Mouse (Mus musculus): Measurements from ENCODE around the gene Gja3. TPM values are rescaled to one million over a fixed set of nuclear protein-coding genes. Genes with fewer than 3 reads are reported as not detected.
A peak's percentile ranks its signal among the peaks of the same experiment; 100 is the strongest.
"Not testable (repeated sequence)": the region's sequence is repeated elsewhere in the genome, so short reads cannot be mapped to it uniquely, and the experiment has no call there.

Gja3 gene
- 10 to 100 TPM; 14.4 to 18.5 (median 15.6) TPM for total RNA-seq (2022)

DNA sequence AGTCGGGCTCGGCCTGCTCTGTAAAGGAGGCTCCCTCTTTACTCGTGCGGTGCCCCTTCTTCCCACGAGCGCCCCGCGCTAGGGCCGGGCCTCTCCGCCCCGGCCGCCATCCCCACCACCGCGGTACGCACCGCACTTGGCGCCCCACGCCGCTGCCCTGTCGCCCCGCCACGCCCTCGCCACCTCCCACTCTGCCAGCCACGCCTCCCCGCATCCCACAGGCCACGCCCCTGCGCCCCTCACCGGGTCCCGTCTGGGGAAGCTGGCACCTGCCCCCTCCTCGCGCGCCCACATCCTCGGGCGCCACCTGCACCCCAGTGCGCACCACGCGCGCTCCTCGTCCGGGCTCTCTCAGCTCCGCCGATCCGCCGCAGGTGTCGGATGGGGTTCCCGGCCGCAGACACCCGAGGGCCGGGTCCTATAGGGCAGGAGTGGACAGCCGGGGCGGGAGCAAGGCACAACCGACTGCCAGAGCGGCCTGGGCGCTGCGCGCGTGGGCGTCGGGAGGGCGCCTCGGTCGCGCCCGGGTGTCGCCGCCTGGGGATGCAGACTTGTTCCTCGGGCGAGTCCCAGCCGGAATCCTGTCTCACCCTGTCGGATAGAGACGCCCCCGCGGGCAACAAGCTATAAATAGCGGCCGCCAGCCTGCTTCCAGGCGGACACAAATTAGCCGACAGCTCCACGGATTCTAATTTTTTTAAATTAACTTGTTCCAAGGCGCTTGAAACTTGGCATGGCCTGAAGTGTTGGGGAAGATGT, at the start of gene Gja3:
Gene Gja3, minus strand, starts transcription at position 538 of the 759 bp plus-strand sequence.
- DNase-seq (ENCODE audit: low spot score): no peak

- DNase-seq (ENCODE audit: low spot score): no peak
Measured at GRCm38 (mm10) chr14:57107091-57107490, 49.2 kb upstream of the Gja3 start.

GRCm38 (mm10) chr14:57105721-57106120, 47.8 kb upstream of the Gja3 start:
- no peak for DNase-seq (ENCODE audit: low spot score)

DNA sequence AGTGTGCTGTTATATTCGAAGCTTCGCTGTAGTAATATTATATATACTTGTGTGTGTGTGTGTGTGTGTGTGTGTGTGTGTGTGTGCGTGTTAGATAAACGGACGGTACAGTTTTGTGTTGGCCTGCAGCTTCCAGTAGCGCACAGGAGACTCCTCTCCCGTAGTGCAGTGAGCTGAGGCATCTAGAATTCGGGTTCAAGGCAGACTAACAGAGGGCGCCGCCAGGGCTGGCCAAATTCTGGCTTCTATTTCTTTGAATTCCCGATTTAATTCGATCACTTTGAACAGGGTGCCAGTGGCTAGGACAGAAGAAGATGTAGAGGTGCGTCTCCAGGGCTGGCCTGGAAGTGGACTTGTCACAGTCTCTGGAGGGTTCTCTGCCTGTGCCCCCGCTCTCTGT, 47.2 kb upstream of the Gja3 start:
- no peak for DNase-seq (ENCODE audit: low spot score)

DNA sequence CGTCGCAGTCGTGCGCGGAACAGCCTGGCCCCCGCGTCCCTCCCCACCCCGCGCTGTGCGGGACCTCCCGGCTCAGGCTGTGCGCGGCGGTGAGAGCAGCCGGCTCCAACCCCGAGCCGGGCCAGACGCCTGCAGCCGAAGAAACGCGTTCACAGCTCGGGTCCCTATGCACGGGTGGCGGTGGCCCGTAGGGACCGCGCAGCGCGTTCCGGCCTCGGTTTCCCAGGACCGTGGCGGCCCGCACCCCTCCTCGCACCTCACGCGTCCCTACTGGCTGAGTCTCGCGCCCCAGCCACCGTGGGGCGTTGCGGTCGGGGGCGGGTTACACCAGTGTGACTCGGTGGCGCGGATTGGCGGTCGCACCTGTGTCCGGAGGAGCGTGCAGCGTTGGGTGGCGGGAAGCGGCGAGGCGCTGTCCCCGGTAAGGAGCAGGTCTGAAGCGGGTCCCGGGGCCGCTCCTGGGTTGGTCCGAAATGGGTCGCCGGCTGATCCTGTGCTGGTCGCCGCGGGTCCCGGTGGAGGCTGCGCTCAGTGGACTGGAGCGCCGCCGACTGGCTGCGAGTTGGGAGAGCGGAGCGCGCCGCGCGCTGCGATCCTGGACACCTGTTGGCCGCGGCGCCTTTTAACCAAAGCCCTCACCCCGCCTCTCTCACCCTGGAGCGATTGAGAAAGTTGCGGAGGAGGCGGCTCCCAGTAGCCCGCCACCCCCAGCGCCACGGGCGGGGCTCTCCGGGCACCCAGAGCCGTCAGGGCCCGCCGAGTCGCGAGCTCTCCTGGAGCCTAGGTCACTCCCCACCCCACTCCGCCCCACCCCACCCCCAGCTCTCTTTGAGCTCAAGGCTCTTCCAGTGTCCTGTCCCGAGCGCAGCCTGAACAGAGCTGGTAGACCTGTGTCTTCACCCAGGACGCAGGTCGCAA, 46.5 kb upstream of the Gja3 start, which contains the start of gene Gjb2:
Gene Gjb2, minus strand, starts transcription at position 597 of the 918 bp plus-strand sequence.
- no peak for DNase-seq (ENCODE audit: low spot score)

- no peak for DNase-seq (ENCODE audit: low spot score)
Measured at GRCm38 (mm10) chr14:57103711-57104105, 45.8 kb upstream of the Gja3 start.

- DNase-seq (ENCODE audit: low spot score): no peak
Measured at GRCm38 (mm10) chr14:57103121-57103520, 45.2 kb upstream of the Gja3 start.

DNA sequence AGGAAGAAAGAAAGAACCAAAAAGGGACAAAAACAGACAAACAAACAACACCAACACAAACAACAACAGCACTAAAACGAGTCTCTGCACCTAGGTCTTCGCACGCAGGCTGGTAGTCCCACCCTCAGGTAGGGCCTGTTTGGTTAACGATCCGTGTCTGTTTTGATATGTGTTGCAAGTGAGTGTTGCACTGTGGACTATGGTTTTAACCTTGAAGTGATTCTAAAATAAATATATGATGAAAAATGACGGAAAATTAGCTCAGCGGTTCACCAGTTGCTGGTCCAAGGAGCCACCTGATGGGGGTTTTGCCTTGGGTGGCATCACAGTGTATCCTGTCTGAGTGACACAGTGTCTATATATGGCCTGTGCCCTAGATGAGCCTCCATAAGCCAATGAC, 43.7 kb upstream of the Gja3 start:
- no peak for DNase-seq (ENCODE audit: low spot score)

DNA sequence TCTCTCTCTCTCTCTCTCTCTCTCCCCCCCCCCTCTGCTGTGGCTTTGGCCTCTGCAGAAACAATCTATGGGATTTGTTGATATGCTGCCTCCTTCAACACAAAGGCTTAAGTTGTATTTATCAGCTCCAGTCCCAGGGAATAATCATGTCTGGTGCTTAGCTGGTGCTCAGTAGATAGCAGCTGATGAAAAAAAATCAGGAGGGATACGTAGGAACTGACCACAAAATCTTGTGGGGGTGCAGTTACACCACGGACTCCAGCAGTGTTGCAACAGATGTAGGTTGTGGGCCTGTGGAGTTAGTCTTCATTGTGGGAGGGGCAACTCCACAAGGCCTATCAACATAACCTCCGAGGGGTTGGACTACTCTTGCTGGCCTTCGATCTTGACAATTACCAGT, 38.0 kb upstream of the Gja3 start:
- no peak for DNase-seq (ENCODE audit: low spot score)

- no peak for DNase-seq (ENCODE audit: low spot score)
Measured at GRCm38 (mm10) chr14:57093029-57093428, 35.1 kb upstream of the Gja3 start.

DNA sequence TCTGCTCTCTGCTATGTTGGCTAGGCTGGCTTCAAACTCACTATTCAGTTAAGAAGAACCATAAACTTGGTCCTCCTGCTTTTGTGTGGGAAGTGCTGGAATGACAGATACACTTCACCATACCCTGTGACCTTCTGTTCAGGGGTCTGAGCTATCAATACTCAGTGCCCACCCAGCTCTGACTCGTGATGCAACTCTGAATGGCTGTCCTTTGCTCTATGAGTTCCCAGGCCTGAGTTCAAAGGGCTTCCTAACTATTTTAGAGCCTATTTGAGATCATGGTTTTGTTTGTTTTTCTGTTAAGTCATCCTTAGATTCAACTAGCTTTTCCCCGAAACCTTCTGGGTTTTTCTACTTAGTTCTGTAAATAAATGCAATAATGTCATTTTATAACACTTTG, 32.1 kb upstream of the Gja3 start:
- DNase-seq (ENCODE audit: low spot score): no peak

DNA sequence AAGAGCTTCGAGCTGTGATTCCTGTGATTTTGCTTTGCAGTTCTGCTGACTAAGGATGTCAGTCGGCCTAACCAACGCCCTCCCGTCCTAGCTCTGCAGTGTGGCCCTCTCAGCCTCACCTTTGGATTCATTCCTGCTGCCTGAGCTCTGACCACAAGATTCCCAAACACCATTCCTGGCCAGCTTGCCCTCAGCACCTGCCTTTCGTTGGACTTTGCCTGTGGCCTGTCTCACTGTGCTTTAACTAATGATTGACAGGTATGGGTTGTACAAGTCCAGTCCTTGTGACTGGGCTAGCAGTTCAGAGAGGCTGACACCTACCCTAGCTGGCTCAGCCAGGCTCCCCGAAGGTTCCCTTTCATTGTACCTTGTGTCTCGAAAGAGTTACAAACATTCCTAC, 31.2 kb upstream of the Gja3 start:
- DNase-seq (ENCODE audit: low spot score): no peak

DNA sequence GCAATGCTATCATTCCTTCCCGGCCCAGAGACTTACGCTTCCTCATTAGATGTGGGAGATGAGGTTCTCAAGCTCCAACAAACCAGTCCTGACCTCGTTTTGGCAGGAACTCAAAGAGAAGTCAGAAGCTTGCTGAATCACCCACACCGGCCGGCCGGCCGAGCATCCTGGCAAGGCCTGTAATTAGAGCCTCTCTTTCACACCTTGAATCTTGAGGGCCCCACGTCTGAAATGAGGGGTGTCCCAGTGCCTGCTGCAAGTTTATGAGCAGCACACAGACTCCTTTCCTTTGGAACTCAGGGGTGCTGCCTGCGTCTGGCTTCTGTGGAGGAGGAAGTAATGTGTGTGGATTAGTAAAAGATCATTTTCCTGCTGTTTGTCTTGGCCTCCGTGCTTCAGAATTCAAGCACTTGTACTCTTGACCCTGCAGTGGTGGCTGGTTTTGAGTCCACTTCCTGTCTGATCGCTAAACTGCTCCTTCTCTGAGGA, 26.3 kb upstream of the Gja3 start:
- DNase-seq (ENCODE audit: low spot score): no peak

DNA sequence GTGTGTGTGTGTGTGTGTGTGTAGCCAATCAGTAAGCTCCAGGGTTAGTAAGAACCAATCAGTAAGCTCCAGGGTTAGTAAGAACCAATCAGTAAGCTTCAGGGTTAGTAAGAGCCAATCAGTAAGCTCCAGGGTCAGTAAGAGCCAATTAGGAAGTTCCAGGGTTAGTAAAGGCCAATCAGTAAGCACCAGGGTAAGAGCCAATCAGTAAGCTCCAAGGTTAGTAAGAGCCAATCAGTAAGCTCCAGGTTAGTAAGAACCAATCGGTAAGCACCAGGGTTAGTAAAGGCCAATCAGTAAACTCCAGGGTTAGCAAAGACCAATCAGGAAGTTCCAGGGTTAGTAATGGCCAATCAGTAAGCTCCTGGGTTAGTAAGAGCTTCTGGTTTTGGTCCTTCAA, 25.0 kb upstream of the Gja3 start:
- no peak for DNase-seq (ENCODE audit: low spot score)

GRCm38 (mm10) chr14:57075537-57075936, 17.6 kb upstream of the Gja3 start:
- DNase-seq (ENCODE audit: low spot score): no peak

DNA sequence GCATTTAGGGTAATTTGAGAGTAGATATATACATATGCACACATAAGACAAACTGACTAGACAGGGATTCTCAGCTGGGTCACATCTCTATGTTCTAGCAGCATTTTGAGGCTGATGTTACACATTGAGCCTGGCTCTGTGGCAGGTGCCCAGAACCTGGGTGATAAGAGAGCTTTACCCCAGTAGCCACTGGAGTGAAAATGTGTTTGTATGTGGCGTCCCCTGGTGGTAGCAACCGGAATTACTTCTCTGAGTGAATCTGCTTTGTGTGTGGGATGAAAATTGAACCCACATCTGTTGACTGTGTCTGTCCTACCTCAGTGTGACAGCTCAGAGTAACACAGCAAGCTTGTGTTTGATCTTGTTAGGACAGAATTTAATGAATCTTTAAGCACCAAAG, 12.0 kb upstream of the Gja3 start:
- not testable (repeated sequence) for DNase-seq (ENCODE audit: low spot score)

- DNase-seq (ENCODE audit: low spot score): no peak
Measured at GRCm38 (mm10) chr14:57066053-57066452, 8.2 kb upstream of the Gja3 start.

GRCm38 (mm10) chr14:57060052-57060451, 2.2 kb upstream of the Gja3 start:
- peak; percentile 40 for DNase-seq (ENCODE audit: low spot score)

DNA sequence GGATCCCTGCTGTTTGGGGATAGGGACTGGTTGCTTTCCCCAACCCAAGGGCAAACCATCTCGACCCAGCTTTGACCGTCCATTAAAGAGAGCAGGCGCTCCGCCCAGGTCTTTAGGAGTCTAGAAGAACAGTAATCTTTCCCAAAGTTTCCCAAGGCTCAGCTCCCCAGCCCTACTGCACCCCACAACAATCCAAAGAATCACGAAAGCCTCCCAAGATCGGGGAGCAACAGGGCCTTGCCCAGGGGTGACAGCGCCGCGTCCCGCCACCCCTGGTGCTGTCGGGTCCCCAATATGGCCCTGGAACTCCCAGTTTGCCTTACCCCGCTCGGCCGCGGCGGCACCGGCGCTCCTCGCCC, 717 bp downstream of the Gja3 start:
- DNase-seq (ENCODE audit: low spot score): no peak

GRCm38 (mm10) chr14:57052713-57053112, 5.2 kb downstream of the Gja3 start:
- DNase-seq (ENCODE audit: low spot score): no peak

GRCm38 (mm10) chr14:57043863-57044262, 14.0 kb downstream of the Gja3 start:
- DNase-seq (ENCODE audit: low spot score): no peak

DNA sequence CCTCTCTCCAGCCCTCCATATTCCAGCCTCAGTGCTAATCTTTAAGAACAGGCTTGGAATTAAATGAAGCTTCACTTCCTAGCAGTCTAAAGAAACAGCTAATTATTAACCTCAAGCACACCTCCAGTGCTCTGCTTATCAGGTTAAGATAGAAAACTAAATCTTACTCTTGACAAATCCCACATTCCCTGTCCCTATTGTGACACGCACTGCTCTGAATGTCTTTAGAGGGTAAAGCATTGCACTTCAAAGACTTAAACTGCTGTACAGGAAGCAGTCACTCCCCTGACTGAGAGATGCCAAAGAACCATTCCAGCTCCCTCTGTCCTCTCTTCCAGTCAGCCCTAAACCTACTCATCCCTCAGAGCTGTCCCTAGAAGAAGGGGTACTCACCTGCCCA, 16.5 kb downstream of the Gja3 start:
- DNase-seq (ENCODE audit: low spot score): no peak
